Mouse (Mus musculus): ENCODE results near the gene Gm21190.
"Not testable (repeated sequence)": the region's sequence is repeated elsewhere in the genome, so short reads cannot be mapped to it uniquely, and the experiment has no call there.

Gene Gm21190

DNA sequence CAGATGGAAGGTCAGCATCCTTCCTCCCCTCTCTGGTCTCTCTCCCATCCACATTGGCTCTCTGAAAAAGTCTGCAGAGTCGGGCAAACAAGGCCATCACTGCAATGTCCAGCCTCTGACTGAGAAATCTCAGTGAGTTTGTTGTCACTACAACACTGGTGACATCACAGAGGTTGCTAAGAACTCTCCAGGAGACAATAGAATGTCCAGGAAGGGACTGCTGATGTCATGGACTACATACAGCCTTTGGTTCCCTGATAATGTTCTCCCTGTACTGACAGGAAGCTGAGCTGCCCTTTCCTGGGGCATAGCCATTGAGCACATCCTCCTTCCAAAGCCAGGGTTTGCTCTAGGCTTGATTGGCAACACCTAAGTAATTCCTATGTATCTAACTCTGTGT lies at the start of gene Gm21190:
Gene Gm21190 (minus strand): TSS at position 101 of the 400 bp plus-strand sequence.
- not testable (repeated sequence) for DNase-seq (ENCODE audit: low read depth, low spot score)

- not testable (repeated sequence) for DNase-seq (ENCODE audit: low read depth, low spot score)
These were observed 48.0 kb upstream of the Gm21190 start, which contains the start of gene Gm21083 for GRCm38 (mm10) chr5:15577033-15577432. Gene Gm21083 (plus strand): TSS chr5:15577333.

- DNase-seq (ENCODE audit: low read depth, low spot score): not testable (repeated sequence)
These were observed 44.7 kb upstream of the Gm21190 start for GRCm38 (mm10) chr5:15573735-15574134.

DNA sequence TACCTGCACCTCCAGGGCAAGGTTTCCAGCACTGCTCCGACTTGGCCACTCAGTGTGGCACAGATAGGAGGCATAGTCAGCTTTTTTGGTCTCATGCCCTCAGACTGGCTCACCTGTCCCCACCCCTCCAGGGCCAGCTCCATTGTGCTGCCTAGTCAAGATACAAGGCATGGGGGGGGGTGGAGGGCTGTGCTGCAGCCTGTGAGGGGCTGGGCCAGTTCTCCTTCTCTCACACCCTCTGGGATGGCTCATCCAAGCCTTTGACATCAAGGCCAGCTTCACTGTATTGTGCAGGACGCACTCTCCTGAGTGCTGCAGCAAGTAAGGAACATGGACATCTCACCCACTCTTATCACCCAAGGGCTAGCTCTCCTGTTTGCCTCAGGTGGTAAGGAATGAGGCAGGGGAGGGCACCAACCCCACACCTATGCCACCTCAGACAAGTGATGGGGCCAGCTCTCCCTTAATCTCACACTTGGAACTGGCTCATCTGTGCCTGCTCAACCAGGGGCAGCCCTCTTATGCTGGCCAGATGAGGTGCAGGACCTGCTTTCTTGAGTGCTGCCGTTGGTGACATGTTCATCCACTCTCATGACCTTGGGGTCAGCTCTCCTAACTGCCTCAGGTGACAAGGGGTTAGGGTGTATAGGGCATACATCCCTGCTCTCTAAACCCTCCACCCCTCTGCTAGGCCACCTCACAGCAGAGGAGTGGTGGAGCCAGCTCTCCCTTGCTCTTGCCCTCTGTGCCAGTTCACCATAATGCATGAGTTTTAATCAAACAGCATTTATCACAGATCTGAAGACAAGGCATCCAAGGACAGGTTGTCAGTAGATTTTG lies 32.6 kb upstream of the Gm21190 start:
- DNase-seq (ENCODE audit: low read depth, low spot score): not testable (repeated sequence)

GRCm38 (mm10) chr5:15558654-15559053 lies 29.6 kb upstream of the Gm21190 start:
- not testable (repeated sequence) for DNase-seq (ENCODE audit: low read depth, low spot score)

- DNase-seq (ENCODE audit: low read depth, low spot score): peak; percentile 39
These were observed 20.6 kb upstream of the Gm21190 start for GRCm38 (mm10) chr5:15549606-15550005.

DNA sequence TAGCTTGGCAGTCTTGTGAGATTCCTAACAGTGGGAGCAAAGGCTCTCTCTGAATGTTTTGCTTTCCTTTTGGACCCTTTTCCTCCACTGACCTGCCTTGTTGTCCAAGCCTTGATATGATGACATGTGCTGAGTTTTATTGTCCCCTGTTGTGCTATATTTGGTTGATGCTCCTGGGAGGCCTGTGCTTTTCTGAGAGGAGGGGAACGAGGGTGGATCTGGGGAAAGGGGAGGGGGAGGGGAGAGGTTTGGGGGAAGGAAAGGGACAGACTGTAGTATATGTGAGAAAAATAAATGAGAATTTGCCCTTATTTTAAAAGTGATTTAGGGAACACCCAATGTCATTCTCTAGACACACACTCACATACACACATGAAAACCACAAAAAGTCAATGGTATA lies 20.1 kb upstream of the Gm21190 start:
- DNase-seq (ENCODE audit: low read depth, low spot score): not testable (repeated sequence)

DNA sequence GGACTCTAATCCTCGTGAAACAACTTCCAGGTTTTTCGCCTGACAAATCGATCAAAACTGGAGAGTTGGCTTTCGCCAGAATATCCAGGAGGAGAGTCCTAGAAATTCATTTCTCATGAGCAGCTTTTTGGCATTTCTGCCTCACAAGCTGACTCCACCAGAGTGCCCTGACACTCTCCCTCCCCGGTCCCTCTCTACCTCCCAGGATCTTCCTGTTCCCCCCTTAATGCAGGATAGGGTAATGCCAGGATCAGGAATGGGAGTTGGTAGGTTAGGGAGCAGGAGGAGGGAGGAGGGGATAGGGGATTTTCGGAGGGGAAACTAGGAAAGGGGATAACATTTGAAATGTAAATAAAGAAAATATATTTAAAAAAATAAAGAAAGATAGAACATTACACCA lies 19.6 kb upstream of the Gm21190 start:
- not testable (repeated sequence) for DNase-seq (ENCODE audit: low read depth, low spot score)

DNA sequence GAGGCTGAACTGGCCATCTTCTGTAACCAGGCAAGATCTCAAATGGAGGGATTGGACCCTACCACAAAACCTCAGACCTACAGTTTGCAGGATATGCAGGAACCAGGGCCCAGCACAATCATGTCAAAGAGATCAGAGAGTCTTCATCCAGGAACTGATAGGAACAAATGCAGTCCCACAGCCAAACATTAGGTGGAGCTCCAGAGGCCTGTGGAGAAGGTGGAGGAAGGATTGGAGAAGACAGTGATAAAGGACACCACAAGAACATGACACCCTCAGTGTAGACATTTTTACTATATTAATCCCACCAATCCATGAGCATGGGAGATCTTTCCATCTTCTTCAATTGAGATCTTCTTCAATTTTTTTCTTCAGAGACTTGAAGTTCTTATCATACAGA lies 6.6 kb downstream of the Gm21190 start:
- not testable (repeated sequence) for DNase-seq (ENCODE audit: low read depth, low spot score)

DNA sequence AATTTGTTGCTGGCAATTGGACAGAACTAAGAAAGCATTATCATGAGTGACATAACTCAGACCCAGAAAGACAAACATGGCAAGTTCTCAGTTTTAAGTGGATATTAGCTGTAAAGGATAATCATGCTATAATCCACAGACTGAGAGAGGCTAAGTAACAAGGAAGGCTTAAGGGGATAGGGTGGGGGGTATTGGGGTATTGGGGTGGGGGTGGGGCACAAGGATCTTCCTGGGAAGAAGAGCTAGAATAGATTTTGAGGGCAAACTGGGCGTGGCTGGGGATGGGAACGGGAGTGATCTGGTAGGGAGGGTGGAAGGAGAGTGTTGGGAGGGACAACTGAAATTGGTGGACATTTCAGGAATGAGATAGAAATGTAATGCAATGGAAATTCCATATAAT lies 7.0 kb downstream of the Gm21190 start:
- DNase-seq (ENCODE audit: low read depth, low spot score): not testable (repeated sequence)

DNA sequence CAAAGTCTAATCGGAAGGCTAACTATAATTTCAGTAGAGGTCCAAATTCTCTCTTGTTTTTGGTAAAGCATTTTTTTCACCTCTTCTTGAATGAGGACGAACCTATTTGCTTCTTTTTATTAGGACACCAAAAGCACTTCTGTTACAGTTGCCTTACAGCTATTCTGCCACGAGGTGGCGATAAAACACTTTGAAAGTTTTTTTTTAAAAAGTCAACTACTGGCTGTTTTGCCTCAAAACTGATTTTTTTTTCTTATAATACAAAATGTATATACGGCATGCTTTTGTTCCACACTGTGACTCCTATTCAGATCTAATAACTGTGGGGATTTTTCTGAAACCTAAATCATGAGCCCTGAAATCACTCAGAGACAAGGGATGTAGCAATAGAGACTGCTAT lies 8.6 kb downstream of the Gm21190 start:
- DNase-seq (ENCODE audit: low read depth, low spot score): not testable (repeated sequence)

- DNase-seq (ENCODE audit: low read depth, low spot score): not testable (repeated sequence)
These were observed 11.9 kb downstream of the Gm21190 start for GRCm38 (mm10) chr5:15517150-15517549.

- DNase-seq (ENCODE audit: low read depth, low spot score): not testable (repeated sequence)
These were observed 16.8 kb downstream of the Gm21190 start for GRCm38 (mm10) chr5:15512236-15512635.

- DNase-seq (ENCODE audit: low read depth, low spot score): not testable (repeated sequence)
These were observed 19.1 kb downstream of the Gm21190 start for GRCm38 (mm10) chr5:15509911-15510310.

DNA sequence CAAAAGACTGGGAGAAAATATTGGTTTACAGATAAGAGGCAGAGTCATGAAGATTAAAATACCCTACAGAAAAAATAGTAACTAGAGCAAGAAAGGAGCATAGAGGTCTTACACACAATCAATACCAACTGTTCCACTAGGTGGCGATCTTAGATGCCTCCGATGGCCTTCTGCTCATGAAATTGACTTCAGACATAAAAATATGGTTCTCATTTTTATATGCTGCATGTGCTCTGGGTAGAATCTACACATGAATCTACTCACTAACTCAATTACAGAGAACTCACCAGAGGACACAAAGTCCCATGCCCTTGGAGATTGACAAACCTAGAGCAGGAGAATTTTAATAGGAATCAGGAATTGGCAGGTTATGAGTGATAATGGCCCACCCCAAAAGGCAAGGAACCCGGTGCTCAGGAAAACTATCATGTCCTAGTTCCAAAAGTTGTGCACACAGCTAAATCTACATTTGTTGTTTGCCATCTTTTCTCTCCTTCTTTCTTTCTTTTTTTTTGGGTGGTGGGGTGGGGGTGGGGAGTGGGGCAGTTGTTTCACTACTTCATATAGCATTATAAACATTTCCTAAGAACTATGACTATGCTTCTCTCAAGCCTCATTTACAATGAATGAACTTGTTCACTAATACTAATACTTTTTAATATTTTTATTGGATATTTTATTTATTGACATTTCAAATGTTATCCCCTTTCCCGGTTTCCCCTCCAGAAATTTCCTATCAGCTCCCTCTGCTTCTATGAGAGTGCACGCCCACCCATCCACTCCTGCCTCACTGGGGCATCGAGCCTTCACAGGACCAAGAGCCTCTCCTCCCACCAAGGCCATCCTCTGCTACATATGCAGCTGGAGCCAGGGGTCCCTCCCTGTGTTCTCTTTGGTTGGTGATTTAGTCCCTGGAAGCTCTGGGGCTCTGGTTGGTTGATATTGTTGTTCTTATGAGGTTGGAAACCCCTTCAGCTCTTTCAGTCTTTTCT lies 20.3 kb downstream of the Gm21190 start:
- DNase-seq (ENCODE audit: low read depth, low spot score): peak; percentile 61

DNA sequence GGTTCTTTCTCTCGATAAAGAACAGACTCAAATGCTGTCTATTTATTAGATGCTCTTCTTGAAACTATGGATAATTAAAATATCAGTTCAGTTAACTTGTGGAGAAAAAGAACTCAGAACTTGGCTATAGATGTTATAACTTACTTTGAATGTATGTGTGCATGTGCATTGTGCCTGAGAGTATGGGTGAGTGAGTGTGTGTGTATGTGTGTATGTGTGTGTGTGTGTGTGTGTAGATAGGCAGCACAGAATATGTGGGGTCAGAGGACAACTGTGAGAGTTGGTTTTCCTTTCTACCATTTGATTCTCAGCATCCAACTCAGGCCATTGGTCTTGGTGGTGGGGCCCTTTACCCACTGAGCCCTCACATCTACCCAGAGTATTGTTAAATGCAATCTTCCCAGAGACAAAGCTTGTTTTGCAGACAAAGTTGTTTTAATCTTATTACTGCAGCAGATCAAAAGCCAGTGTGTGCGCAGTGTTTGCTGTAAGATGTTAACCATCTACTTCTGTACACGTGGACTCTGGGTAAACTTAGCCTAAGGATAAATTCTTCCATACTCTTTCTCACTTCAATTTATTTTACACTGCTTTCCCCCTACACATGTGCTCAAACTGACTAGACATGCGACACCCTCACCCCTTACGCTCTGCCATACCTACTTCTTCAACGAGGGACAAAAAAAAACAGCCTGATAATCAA lies 21.1 kb downstream of the Gm21190 start:
- DNase-seq (ENCODE audit: low read depth, low spot score): not testable (repeated sequence)

DNA sequence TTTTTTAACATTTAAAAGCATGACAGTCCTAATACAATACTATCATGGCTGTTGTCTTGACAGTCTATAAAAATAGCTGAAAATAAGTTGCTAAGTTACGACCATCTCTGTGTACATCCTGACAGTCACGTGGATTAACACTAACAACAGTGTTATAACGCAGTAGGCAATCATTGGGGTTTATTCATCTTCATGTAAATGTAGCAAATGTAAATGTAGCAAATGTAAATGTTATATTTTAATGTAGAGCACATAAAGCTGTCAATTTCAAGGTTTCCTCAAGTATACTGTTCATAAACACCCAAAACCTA lies 21.8 kb downstream of the Gm21190 start:
- no peak for DNase-seq (ENCODE audit: low read depth, low spot score)

DNA sequence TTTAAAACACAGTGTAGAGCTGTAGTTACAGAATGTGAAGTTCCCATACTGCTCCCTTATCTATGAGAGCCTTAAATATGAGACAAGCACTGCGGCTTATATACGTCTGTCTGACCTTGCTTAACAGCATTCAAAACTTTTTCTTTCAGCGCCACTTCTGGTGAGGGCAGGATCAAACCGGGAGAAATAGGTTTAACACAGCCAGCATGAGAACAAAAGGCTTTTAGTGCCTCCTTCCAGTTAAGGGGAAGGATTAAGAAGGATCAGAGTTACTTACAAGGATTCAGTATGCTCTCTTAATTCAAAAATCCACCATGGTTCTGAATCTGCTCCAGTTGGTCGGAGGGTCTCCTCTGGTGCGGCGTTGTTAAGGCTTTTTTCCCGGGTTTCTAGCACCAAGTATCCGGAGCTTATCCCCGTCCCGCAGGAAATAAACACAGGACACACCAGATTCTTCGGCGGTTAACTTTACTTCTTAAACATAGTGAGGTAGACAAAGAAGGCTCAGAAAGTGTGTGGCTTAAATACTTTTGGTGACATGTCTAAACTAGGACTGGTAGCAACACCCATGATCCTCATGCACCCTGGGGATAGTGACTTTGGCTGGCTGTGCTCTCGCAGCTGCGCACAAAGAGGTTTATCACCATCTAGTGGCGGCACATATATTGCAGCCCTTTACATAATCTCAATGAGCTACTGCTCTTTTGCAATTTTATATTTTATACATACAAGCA lies 22.3 kb downstream of the Gm21190 start:
- peak; percentile 89 for DNase-seq (ENCODE audit: low read depth, low spot score)

DNA sequence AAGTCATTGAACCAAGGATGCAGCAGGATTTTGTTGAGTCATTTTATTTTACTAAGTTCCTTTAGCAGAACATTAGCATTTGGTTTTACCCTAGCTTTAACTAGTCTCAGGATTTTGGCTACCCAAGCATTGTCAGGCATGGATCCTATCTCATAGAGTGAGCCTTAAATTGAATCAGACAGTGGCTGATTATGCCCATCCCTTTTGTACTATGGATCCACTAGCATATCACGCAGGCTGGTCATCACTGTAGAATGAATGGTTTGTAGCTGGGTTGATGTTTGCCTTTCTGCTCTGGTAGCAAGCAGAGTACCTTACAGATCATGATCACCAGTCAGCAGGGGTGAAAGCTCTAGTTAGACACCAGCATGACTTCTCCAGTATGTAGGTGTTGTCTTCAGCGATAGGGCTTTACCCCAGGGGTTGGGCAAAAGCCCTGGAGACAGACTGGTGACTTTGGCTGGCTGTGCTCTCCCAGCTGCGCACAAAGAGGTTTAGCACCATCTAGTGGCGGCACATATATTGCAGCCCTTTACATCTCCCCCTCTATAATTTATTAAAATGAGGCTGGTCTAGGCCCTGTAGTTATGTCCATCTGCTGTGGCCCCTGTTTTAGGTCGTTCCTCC lies 30.1 kb downstream of the Gm21190 start:
- DNase-seq (ENCODE audit: low read depth, low spot score): not testable (repeated sequence)

DNA sequence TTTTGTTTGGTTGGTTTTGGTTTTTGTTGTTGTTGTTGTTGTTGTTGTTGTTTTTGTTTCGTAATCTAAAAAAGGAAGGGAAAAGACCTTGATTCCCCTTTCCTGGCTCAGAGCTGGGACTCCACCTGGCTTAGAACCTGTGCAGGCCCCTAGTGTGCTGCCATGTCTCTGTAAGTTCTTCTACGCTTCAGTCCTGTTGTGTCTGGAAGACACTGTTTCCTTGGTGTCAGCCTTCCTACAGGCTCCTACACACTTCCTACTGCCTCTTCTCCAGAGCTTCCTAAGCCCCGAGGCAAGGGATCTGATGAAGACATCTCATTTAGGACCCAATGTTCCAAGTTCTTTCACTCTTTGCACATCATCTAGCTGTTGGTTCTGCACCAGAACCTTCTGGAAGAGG lies 30.7 kb downstream of the Gm21190 start:
- DNase-seq (ENCODE audit: low read depth, low spot score): not testable (repeated sequence)
